Mouse (Mus musculus): Measurements from ENCODE around the gene Nmt1.

Nmt1 gene

DNA sequence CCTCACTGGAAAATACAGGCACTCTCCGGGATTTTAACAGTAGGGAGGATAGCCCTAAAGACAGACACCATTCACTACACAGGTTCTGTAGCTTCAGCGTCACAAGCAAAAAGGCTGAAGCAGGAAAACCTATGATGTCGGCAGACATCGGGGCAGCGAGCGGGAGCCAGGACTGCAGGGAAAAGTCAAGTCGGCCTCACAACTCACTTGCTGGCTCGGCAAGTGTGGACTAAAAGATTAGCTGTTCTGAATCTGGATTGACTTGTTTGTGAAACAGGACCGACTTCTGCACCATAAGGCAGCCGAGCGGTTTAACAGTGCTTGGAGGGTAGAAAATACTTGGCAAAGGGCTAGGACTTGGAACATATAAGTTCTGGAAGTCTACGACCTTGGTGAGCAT is 85.0 kb downstream of the Nmt1 start:
- DNase-seq, result no peak

- no peak for DNase-seq
Measured at GRCm38 (mm10) chr11:103113771-103114170, 85.8 kb downstream of the Nmt1 start.

DNA sequence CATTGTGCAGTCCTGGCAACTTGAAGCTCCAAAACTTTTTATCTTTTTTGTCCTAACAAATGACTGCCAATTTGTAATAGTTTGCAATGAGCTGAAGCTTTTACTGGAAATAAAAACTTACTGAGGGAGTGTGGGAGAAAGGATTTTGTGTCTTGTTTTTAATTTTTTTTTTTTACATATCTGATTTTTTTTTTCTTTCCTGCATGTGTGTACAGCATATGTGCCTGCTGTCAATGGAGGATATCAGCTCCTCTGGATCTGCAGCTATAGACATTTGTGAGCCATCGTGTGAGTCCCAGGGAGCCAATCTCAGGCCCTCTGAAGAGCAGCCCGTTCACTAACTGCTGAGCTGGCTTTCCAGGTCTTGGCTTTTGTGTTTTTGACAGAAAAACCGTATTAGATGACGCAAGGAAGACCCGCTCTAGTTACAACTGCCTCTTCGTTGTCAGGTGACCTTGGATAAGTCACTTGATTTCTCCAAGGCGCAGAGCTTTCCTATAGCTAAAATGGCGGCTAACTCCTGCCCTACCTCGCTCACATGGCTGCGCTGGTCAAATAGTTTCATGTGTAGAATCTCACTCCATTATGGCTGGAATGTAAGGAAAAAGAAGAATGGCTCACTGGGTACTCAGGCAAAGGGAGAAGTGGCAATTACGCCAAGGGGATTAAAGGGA is 86.4 kb downstream of the Nmt1 start:
- DNase-seq, result no peak

GRCm38 (mm10) chr11:103115163-103116007 is 87.4 kb downstream of the Nmt1 start:
- DNase-seq, result peak; percentile 83

DNA sequence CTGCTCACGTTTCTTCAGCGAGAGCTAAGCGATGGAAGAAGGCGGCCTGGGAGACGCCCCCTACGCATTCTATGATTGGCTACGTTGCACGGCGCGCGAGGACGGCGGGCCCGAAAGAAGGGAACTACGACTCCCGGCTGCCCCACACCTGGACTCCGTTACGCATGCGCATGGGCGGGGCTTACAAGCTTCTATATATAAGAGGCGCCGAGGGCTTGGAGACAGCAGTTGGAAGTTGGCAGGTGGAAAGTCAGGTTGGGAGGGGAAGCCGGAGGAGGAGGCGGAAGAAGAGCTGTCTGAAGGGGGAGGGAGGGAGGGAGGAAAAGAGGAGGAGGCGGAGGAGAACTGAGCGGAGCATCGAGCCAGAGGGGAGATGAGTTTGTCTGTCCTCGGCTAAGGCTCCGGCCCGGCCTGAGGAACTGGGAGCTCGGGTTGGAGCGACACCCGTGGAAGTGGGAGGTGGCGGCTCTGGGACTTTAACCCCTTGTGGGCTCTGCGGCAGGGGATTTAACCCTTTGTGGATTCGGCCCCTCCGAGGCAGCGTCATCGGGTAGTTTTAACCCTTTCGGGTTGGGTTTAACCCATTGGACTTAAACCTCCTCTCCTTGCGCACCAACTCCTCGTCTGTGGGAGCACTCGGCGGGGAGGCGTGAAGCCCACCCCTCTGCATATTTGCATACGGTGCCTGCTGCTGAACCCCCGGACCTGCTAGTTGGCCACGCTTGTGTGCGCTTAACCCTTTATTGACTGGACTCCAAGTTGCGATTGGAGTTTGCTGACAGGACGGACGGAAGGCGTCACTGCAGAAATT is 88.2 kb downstream of the Nmt1 start, which contains the start of gene Hexim1:
Hexim1 (plus strand) TSS at position 224 of the 811 bp plus-strand sequence.
- DNase-seq, result peak; percentile 100

- DNase-seq, result peak; percentile 69
Measured at GRCm38 (mm10) chr11:103116959-103117590, 89.1 kb downstream of the Nmt1 start.

DNA sequence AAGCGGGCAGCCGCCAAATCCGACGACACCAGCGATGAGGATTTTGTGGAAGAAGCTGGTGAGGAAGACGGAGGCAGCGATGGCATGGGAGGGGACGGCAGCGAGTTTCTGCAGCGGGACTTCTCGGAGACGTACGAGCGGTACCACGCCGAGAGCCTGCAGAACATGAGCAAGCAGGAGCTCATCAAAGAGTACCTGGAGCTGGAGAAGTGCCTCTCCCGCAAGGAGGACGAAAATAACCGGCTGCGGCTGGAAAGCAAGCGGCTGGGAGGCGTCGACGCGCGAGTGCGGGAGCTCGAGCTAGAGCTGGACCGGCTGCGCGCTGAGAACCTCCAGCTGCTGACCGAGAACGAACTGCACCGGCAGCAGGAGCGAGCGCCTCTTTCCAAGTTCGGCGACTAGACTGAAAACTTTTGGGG is 89.6 kb downstream of the Nmt1 start:
- DNase-seq, result peak; percentile 49
